Mouse (Mus musculus) liver, embryonic 13.5 days (tissue): Measurements from ENCODE around the gene Galnt18. TPM values are rescaled to one million over a fixed set of nuclear protein-coding genes. Genes with fewer than 3 reads are reported as not detected.

ENCODE experiments used
- ATAC-seq: fragments of 200-750 bp; cut with Nextera tagmentation; 2 replicates; pipeline ENCODE4 v1.8.0; 2017; ENCODE audit warnings: low read depth, mild to moderate bottlenecking, moderate number of reproducible peaks, moderate library complexity
- DNase-seq: peaks from one replicate; pipeline ENCODE4 v3.0.0; 2022
- H3K27ac ChIP-seq: fragments of 300-500 bp; sonication (generic); 2 replicates; pipeline ENCODE4 v1.5.1; 2015; ENCODE audit warnings: moderate library complexity, mild to moderate bottlenecking, inconsistent platforms
- H3K27me3 ChIP-seq: fragments of 300-500 bp; sonication (generic); 2 replicates; pipeline ENCODE4 v1.6.1; 2015; ENCODE audit warnings: mild to moderate bottlenecking, inconsistent platforms
- H3K36me3 ChIP-seq: fragments of 300-500 bp; sonication (generic); 2 replicates; pipeline ENCODE4 v1.6.1; 2015; ENCODE audit warnings: mild to moderate bottlenecking, inconsistent platforms
- H3K4me1 ChIP-seq: fragments of 300-500 bp; sonication (generic); replicated peaks from 2 replicates; pipeline ENCODE4 v1.6.1; 2015; ENCODE audit warnings: inconsistent platforms
- H3K4me2 ChIP-seq: fragments of 300-500 bp; sonication (generic); 2 replicates; pipeline ENCODE4 v1.6.1; 2015; ENCODE audit warnings: inconsistent platforms, mild to moderate bottlenecking, moderate library complexity
- H3K4me3 ChIP-seq: fragments of 300-500 bp; sonication (generic); replicated peaks from 2 replicates; pipeline ENCODE4 v1.5.1; 2015; ENCODE audit warnings: mild to moderate bottlenecking, inconsistent platforms
- H3K9ac ChIP-seq: fragments of 300-500 bp; sonication (generic); 2 replicates; pipeline ENCODE4 v1.6.1; 2015; ENCODE audit warnings: mild to moderate bottlenecking, inconsistent platforms
- H3K9me3 ChIP-seq: fragments of 300-500 bp; sonication (generic); replicated peaks from 2 replicates; pipeline ENCODE4 v1.6.1; 2016; ENCODE audit warnings: inconsistent platforms
- WGBS: fragments of 180-500 bp; shearing (Covaris S2); methylation state at CpG from one replicate; pipeline ENCODE4 v1.1.7; 2015; ENCODE audit not compliant: insufficient replicate concordance; 5-methylcytosine and 5-hydroxymethylcytosine counted together
- polyA plus RNA-seq: library from polyadenylated mRNA; unstranded; fragments of >200 nt; fragmentation: Nextera tagmentation; extraction: Ambion mirVana; gene quantifications from 2 replicates; pipeline ENCODE4 v1.2.1, GENCODE M21; 2015

Galnt18 gene
- polyA plus RNA-seq, 1 experiment from 2014 or later = 1.7 TPM

DNA sequence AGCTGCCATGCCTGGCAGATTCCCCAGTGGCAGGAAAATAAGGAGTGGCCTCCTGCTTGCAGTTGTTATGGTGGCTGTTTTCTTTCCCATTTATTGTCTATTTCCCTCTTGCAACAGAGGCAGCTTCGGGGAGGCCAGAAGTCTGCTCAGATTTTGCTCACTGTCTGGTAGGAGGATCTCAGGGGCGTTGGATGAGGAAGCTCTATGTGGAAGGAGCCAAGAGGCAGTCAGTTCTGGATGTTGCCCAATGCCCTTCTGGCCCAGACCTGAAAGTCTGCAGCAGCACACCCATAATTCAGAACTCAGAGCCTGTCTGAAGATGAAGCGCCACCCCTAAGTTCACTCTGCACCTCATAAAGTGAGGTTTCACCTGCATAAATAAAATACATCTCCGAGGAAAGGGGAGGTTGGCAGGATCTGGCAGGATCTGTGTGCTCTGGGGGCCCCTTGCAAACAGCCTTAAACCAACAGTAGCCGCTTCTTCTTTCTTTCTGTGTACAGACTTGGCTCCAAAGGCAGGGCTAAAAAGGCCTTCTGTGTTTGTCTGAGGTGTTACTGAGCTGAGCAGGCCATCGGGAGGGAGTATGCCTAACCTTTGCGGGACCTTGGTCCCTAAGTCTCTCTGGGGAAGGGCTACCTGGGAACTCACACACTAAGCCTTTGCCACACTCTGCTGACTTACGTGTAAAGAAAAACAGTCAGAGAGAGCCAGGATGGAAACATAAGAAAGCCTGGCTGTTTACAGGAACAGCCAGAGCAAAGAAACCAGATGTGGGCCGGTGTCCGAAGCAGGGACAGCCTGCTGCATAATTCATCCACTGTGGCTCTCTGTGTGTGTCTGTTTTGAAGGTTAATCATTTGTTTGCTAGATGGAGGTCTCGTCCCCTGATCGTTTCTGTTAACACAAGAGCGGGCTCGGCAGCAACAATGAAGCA is 116.4 kb downstream of the Galnt18 start:
- Histone ChIP-seq H3K27ac (no peak overlapping the region), H3K36me3 (no peaks in the 10 kb centered on the region), H3K4me2 (no peak overlapping the region), H3K9me3 (no peaks in the 10 kb centered on the region), H3K4me3 (no peak overlapping the region), H3K9ac (no peak overlapping the region), H3K27me3 (no peaks in the 10 kb centered on the region), H3K4me1 (no peaks in the 10 kb centered on the region)
- DNase-seq (no peak), ATAC-seq (no peak)
- WGBS = 55% methylated on average over 14 of the region's 14 CpGs

DNA sequence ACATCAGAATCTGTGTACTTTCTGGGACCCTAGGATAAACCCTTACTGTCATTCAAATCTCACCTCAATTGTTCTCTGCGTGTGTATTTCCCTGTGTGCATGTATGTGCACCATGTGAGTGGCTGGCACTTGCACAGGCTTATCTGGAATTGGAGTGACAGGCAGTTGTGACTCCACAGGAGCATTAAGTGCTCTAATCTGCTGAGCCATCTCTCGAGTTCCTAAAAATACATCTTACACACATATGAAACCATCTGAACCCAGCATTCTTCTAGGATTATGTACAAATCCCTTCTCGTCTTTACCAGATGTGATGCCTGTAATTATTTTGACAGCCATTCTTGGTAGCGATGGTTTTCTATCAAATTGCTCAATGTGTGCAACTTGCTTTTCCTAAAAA is 121.2 kb downstream of the Galnt18 start:
- no peaks in the 10 kb centered on the region for H3K27me3 ChIP-seq
- H3K36me3 ChIP-seq = no peaks in the 10 kb centered on the region
- no peak overlapping the region for H3K27ac ChIP-seq
- no peak for ATAC-seq
- H3K4me1 ChIP-seq = no peaks in the 10 kb centered on the region
- H3K9ac ChIP-seq = no peak overlapping the region
- no peak for DNase-seq
- H3K4me3 ChIP-seq = no peak overlapping the region
- 59% methylated on average over 4 of the region's 4 CpGs for WGBS
- no peaks in the 10 kb centered on the region for H3K9me3 ChIP-seq
- no peak overlapping the region for H3K4me2 ChIP-seq

DNA sequence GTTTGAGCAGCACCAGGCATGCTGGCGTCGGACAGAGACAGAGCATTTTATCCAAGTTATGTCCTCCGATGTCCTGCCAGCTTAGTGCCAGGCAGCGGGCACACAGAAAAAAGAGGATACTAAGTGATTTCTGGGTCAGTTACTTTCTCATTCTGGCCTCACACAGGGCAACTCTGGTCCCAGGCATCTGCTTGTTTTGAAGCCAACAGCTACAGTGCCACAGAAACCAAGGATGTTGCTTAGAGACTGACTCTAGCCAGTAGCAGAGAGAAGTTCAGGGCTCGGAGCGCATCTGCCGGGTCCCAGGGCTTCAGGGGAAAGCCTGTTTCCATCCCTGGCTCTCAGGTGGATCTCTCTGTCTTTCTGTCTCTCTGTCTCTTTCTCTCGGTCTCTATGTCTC is 124.8 kb downstream of the Galnt18 start:
- Histone ChIP-seq H3K4me2 (no peak overlapping the region), H3K36me3 (no peaks in the 10 kb centered on the region), H3K9me3 (no peaks in the 10 kb centered on the region), H3K9ac (no peak overlapping the region), H3K4me1 (no peaks in the 10 kb centered on the region), H3K4me3 (no peak overlapping the region), H3K27ac (no peak overlapping the region), H3K27me3 (no peaks in the 10 kb centered on the region)
- DNase-seq (no peak), ATAC-seq (no peak)
- WGBS = 76% methylated on average over 8 of the region's 8 CpGs

DNA sequence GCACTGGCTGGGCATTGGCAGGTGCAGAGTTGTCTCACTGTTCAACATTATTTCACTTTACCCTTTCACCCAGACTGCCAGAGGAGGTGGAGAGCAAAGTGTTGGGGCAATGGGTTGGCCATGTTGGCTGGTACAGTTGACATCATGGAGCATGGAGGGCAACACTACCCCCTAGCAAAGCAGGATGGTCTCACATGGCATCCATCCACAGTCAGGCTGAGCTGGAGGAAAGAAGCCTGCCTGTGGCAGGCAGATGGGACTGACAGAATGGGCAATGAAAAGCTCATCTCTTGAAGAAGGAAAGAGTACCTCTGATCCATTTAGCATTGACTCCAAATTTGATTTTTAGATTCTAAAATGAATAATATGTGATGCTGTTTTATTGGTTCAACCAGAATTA is 125.3 kb downstream of the Galnt18 start:
- no peak for ATAC-seq
- Histone ChIP-seq H3K27ac (no peak overlapping the region), H3K36me3 (no peaks in the 10 kb centered on the region), H3K27me3 (no peaks in the 10 kb centered on the region), H3K4me2 (no peak overlapping the region), H3K4me1 (no peaks in the 10 kb centered on the region), H3K9ac (no peak overlapping the region), H3K9me3 (no peaks in the 10 kb centered on the region), H3K4me3 (no peak overlapping the region)
- DNase-seq = no peak

DNA sequence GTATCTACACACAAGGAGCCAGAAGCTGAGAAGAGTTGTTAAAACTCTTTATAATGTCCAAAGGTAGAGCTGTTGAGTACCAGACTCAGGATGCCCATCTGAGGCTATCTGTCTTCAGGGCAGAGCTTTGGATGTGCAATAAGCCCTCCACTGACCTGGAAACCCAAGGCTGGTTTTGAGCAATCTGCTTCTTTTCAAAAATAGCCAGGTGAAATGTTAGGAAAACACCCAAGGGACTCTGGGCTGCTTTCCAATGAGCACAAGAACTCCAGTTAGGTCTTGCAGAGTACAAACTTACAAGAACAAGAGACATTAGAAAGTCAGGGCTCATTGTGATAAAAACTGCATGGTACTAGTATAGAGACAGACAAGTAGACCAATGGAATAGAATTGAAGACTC is 135.4 kb downstream of the Galnt18 start:
- no peaks in the 10 kb centered on the region for H3K9me3 ChIP-seq
- no peaks in the 10 kb centered on the region for H3K27me3 ChIP-seq
- H3K36me3 ChIP-seq = no peaks in the 10 kb centered on the region
- no peak overlapping the region for H3K4me2 ChIP-seq
- H3K9ac ChIP-seq = no peak overlapping the region
- no peak for ATAC-seq
- no peak overlapping the region for H3K4me3 ChIP-seq
- no peak for DNase-seq
- H3K4me1 ChIP-seq = no peaks in the 10 kb centered on the region
- no peak overlapping the region for H3K27ac ChIP-seq

DNA sequence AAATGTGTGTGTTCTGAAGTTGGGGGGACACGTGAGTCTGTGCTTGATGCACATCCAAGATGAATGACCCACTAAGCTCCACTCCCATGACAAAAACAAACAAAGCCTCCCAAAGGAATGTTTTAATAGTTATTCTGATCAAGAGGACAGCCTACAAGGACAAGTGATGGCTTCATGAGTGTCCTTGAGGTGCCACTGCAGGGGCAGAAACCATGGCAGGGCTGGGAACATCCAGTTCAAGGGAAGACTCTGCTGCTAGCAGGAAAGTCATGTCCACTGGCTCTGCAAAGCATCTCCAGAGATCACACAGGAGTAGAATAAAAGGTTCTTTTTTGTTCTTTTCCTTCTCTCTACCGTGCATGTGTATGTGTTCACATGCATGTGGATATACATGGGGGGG is 140.9 kb downstream of the Galnt18 start:
- Histone ChIP-seq H3K27me3 (no peaks in the 10 kb centered on the region), H3K36me3 (no peaks in the 10 kb centered on the region), H3K27ac (no peak overlapping the region), H3K4me2 (no peak overlapping the region), H3K9ac (no peak overlapping the region), H3K4me1 (no peaks in the 10 kb centered on the region), H3K9me3 (no peaks in the 10 kb centered on the region), H3K4me3 (no peak overlapping the region)
- ATAC-seq (no peak), DNase-seq (no peak)
- WGBS = 53% methylated on average over 2 of the region's 2 CpGs

DNA sequence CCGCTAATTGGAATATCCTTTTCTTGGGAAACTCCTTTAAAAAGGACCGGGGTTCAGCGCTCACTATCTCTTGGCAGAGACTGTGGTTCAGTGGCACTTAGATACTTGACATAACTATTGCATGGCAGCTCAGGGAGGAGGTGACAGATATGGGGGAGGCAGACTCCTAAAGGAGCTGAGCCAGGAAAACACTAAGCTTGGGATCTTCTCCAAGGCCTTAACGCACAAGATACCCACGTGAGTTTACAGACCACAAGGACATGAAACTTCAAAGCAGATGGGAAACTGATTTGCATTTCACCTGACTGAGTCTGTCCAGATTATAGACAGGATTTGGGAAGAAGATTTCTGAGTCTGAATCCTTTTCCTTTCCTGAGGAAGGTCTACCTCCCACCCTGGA is 141.3 kb downstream of the Galnt18 start:
- Histone ChIP-seq H3K4me1 (no peaks in the 10 kb centered on the region), H3K4me2 (no peak overlapping the region), H3K27me3 (no peaks in the 10 kb centered on the region), H3K9ac (no peak overlapping the region), H3K36me3 (no peaks in the 10 kb centered on the region), H3K9me3 (no peaks in the 10 kb centered on the region), H3K27ac (no peak overlapping the region), H3K4me3 (no peak overlapping the region)
- 76% methylated on average over 5 of the region's 5 CpGs for WGBS
- ATAC-seq (no peak), DNase-seq (no peak)

- no peaks in the 10 kb centered on the region for H3K27me3 ChIP-seq
- no peak overlapping the region for H3K4me2 ChIP-seq
- H3K36me3 ChIP-seq = no peaks in the 10 kb centered on the region
- no peak overlapping the region for H3K4me3 ChIP-seq
- no peak for DNase-seq
- no peaks in the 10 kb centered on the region for H3K4me1 ChIP-seq
- no peaks in the 10 kb centered on the region for H3K9me3 ChIP-seq
- H3K9ac ChIP-seq = no peak overlapping the region
- ATAC-seq = no peak
- no peak overlapping the region for H3K27ac ChIP-seq
- WGBS = 66% methylated on average over 2 of the region's 2 CpGs
Measured at GRCm38 (mm10) chr7:111637866-111638448, 141.8 kb downstream of the Galnt18 start.

- H3K9ac ChIP-seq = no peak overlapping the region
- no peaks in the 10 kb centered on the region for H3K4me1 ChIP-seq
- WGBS = 70% methylated on average over 5 of the region's 5 CpGs
- no peaks in the 10 kb centered on the region for H3K9me3 ChIP-seq
- DNase-seq (no peak), ATAC-seq (no peak)
- H3K27me3 ChIP-seq = no peaks in the 10 kb centered on the region
- no peak overlapping the region for H3K27ac ChIP-seq
- H3K4me3 ChIP-seq = no peak overlapping the region
- H3K36me3 ChIP-seq = no peaks in the 10 kb centered on the region
- no peak overlapping the region for H3K4me2 ChIP-seq
Measured at GRCm38 (mm10) chr7:111636503-111636902, 143.3 kb downstream of the Galnt18 start.

GRCm38 (mm10) chr7:111631265-111631664 is 148.5 kb downstream of the Galnt18 start:
- H3K9me3 ChIP-seq = no peaks in the 10 kb centered on the region
- H3K4me2 ChIP-seq = no peak overlapping the region
- no peak for ATAC-seq
- DNase-seq = no peak
- no peaks in the 10 kb centered on the region for H3K27me3 ChIP-seq
- H3K4me3 ChIP-seq = no peak overlapping the region
- no peak overlapping the region for H3K27ac ChIP-seq
- H3K9ac ChIP-seq = no peak overlapping the region
- H3K36me3 ChIP-seq = no peaks in the 10 kb centered on the region
- WGBS = 67% methylated on average over 4 of the region's 4 CpGs
- H3K4me1 ChIP-seq = no peaks in the 10 kb centered on the region

DNA sequence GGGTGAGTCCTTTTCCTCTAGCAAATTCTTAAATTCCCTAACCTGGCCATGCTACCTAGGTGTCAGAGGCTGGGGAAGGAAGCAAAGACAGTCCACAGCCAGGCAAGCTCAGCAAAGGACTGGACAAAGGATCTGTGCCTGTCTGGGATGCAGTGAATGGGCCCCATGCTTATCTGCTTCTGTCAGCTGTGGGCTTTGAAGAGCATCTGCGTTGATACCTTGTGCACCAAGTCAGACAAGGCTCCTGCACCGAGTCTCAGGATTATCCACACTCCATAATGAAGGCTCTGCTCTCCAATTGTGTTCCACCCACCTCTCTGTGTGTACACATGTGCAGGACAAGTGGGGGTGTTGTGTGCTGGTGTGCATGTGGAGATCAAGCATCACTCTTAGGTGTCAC is 153.5 kb downstream of the Galnt18 start:
- Histone ChIP-seq H3K9ac (no peak overlapping the region), H3K27me3 (no peaks in the 10 kb centered on the region), H3K4me1 (no peaks in the 10 kb centered on the region), H3K4me2 (no peak overlapping the region), H3K27ac (no peak overlapping the region), H3K9me3 (no peaks in the 10 kb centered on the region), H3K4me3 (no peak overlapping the region), H3K36me3 (no peaks in the 10 kb centered on the region)
- no peak for ATAC-seq
- WGBS = 35% methylated on average over 2 of the region's 2 CpGs
- DNase-seq = no peak

- H3K4me3 ChIP-seq = no peak overlapping the region
- DNase-seq (no peak), ATAC-seq (no peak)
- H3K27me3 ChIP-seq = no peaks in the 10 kb centered on the region
- no peak overlapping the region for H3K4me2 ChIP-seq
- no peak overlapping the region for H3K9ac ChIP-seq
- no peaks in the 10 kb centered on the region for H3K4me1 ChIP-seq
- 51% methylated on average over 5 of the region's 5 CpGs for WGBS
- no peaks in the 10 kb centered on the region for H3K9me3 ChIP-seq
- no peaks in the 10 kb centered on the region for H3K36me3 ChIP-seq
- H3K27ac ChIP-seq = no peak overlapping the region
Measured at GRCm38 (mm10) chr7:111625736-111626135, 154.0 kb downstream of the Galnt18 start.
